Mouse (Mus musculus) layer of hippocampus, adult 2 months (tissue): ENCODE measurements at regions not wholly inside any gene's neighbourhood (a gene's known extent, or its start where the extent isn't known, plus 50 kb on each side); places are given as distances from the start of the nearest gene placed in this dataset.

Experiments
- DNase-seq, 2 experiments: peaks; one replicate each; pipeline ENCODE4 v3.0.0; 2022; ENCODE audit warnings: low spot score in 2 of 2
- H3K27ac ChIP-seq: fragments of 200-600 bp; 2 replicates; pipeline ENCODE4 v1.8.1; 2022
- H3K4me3 ChIP-seq: fragments of 200-600 bp; 2 replicates; pipeline ENCODE4 v1.8.1; 2022; ENCODE audit warnings: mild to moderate bottlenecking
- CTCF ChIP-seq: fragments of 200-600 bp; conservative IDR thresholded peaks from 2 replicates; pipeline ENCODE4 v1.8.1; 2022; ENCODE audit warnings: antibody characterized with exemption, mild to moderate bottlenecking, moderate library complexity

GRCm38 (mm10) chr7:61030321-61030720 lies 890.3 kb upstream of the Snrpn start:
- Histone ChIP-seq H3K4me3 (peak overlapping the region; percentile 36; the same call in 1 of the 2 replicates), H3K27ac (peak overlapping the region; percentile 81)
- DNase-seq: peak in 1 of 2 experiments; percentile 30
- TF ChIP-seq CTCF: no peak
